Mouse (Mus musculus): ENCODE results near the gene Ugt1a9. TPM values are rescaled to one million over a fixed set of nuclear protein-coding genes. Genes with fewer than 3 reads are reported as not detected.

Gene Ugt1a9
- polyA plus RNA-seq, 2 experiments = 0.21 to 0.34 TPM

DNA sequence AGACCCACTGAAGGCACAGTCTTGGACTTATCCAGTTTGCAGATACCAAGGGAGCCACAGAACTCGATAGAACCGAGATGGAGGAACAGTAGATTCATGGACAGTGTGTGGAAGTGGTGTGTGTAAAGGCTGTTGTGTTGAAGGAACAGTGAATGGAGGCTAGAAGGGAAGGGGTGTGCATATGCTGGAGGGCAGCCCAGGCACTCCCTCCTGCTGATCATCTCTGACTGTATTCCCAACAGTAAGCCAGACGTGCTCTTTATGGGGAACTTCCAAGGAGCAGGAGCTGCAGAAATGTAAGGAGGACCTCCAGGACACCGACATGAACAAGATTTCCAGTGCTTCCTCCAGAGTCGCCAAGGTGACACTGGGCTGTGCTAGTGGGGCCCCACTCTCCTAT lies 179.4 kb downstream of the Ugt1a9 start:
- 60% methylated on average over 5 of the region's 5 CpGs for WGBS (ENCODE audit: insufficient replicate concordance)

DNA sequence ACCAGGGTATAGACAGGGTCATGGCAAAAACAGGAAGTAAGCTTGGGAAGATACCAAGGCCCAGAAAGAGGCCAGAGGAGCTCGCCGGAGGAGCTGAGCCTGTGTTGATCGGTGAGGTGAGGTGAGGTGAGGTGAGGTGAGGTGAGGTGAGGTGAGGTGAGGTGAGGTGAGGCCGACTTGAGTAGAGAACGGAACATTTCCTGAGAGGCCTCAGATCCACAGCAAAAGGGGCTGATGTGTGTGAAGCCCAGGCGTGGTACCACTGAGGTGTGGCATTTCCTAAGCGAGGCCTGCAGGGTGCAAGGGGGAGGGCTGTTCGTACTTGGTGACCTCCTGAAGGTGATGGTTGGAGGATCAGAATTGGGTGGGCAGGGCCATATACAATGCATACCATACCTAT lies 182.5 kb downstream of the Ugt1a9 start:
- H3K9me3 ChIP-seq (ENCODE audit: control insufficient read depth, low read length) = no peaks in the 10 kb centered on the region; the same call in 1 of the 2 replicates
- WGBS (ENCODE audit: insufficient replicate concordance) = 55% methylated on average over 8 of the region's 8 CpGs
- TF ChIP-seq EP300 (IDR thresholded peaks at IDR 0.05; ENCODE audit: low read depth) (no peak), CTCF (IDR thresholded peaks at IDR 0.05; ENCODE audit: low read depth) (no peak)
- H3K36me3 ChIP-seq (replicated peaks; ENCODE audit: control insufficient read depth, insufficient read depth, low read depth) = no peaks in the 10 kb centered on the region
- no peak overlapping the region for H3K27ac ChIP-seq
- no peak overlapping the region for H3K4me3 ChIP-seq (ENCODE audit: insufficient read depth in 1 of 2, low read depth in 2 of 2, low read length in 2 of 2)
- H3K9ac ChIP-seq (replicated peaks) = no peak overlapping the region
- peaks cover 0 to 2% of the 10 kb centered on the region in 2 experiments; a peak in 1 of 4 replicates for H3K4me1 ChIP-seq (replicated peaks; ENCODE audit: control insufficient read depth in 2 of 2, insufficient read depth in 2 of 2, low read length in 1 of 2)
- ATAC-seq (ENCODE audit: insufficient read depth) (no peak), DNase-seq (ENCODE audit: low read depth in 3 of 3, low spot score in 3 of 3) (no peak)
- H3K4me2 ChIP-seq (ENCODE audit: low read depth) = no peak overlapping the region
- H3K27me3 ChIP-seq (ENCODE audit: control insufficient read depth, insufficient read depth, low read length) = no peaks in the 10 kb centered on the region

More for the DNA sequence above, 179.4 kb downstream of the Ugt1a9 start:
- Histone ChIP-seq H3K4me3 (ENCODE audit: insufficient read depth in 1 of 2, low read depth in 2 of 2, low read length in 2 of 2) (no peak overlapping the region), H3K27me3 (ENCODE audit: control insufficient read depth, insufficient read depth, low read length) (no peaks in the 10 kb centered on the region), H3K9ac (replicated peaks) (no peak overlapping the region), H3K9me3 (ENCODE audit: control insufficient read depth, low read length) (peaks cover 3% of the 10 kb centered on the region), H3K36me3 (replicated peaks; ENCODE audit: control insufficient read depth, insufficient read depth, low read depth) (no peaks in the 10 kb centered on the region), H3K4me1 (replicated peaks; ENCODE audit: control insufficient read depth in 2 of 2, insufficient read depth in 2 of 2, low read length in 1 of 2) (peaks cover 0 to 2% of the 10 kb centered on the region in 2 experiments; a peak in 1 of 4 replicates), H3K4me2 (ENCODE audit: low read depth) (no peak overlapping the region), H3K27ac (no peak overlapping the region)
- TF ChIP-seq CTCF (IDR thresholded peaks at IDR 0.05; ENCODE audit: low read depth) (no peak), EP300 (IDR thresholded peaks at IDR 0.05; ENCODE audit: low read depth) (no peak)
- DNase-seq (ENCODE audit: low read depth in 3 of 3, low spot score in 3 of 3) = no peak
- ATAC-seq (ENCODE audit: insufficient read depth) = no peak

DNA sequence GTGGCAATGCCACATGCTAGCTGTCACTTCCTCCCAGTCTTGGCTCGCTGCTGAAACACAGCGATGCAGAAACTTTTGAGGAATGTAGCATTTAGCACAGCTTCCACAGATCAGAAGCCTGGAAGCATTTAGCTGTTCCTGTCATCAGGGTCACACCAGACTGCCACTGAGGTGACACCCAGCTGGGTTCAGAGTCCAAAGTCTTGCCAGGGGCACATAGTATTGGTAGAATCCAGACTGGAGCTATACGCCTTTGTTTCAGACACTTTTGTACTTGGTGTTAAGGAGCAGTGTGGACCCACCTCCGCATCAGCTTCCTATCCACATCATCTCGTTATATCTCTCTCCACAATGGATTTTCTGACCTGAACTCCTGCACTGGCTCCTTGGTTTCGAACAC lies 182.9 kb downstream of the Ugt1a9 start:
- no peak for DNase-seq (ENCODE audit: low read depth in 3 of 3, low spot score in 3 of 3)
- Histone ChIP-seq H3K27me3 (ENCODE audit: control insufficient read depth, insufficient read depth, low read length) (no peaks in the 10 kb centered on the region), H3K4me2 (ENCODE audit: low read depth) (no peak overlapping the region), H3K36me3 (replicated peaks; ENCODE audit: control insufficient read depth, insufficient read depth, low read depth) (no peaks in the 10 kb centered on the region), H3K9ac (replicated peaks) (no peak overlapping the region), H3K27ac (no peak overlapping the region), H3K9me3 (ENCODE audit: control insufficient read depth, low read length) (no peaks in the 10 kb centered on the region; the same call in 1 of the 2 replicates), H3K4me1 (replicated peaks; ENCODE audit: control insufficient read depth in 2 of 2, insufficient read depth in 2 of 2, low read length in 1 of 2) (peaks cover 0 to 2% of the 10 kb centered on the region in 2 experiments; a peak in 1 of 4 replicates), H3K4me3 (ENCODE audit: insufficient read depth in 1 of 2, low read depth in 2 of 2, low read length in 2 of 2) (no peak overlapping the region)
- TF ChIP-seq EP300 (IDR thresholded peaks at IDR 0.05; ENCODE audit: low read depth) (no peak), CTCF (IDR thresholded peaks at IDR 0.05; ENCODE audit: low read depth) (no peak)
- 57% methylated on average over 6 of the region's 6 CpGs for WGBS (ENCODE audit: insufficient replicate concordance)
- peak; percentile 7; the same call in 1 of the 2 replicates for ATAC-seq (ENCODE audit: insufficient read depth)

DNA sequence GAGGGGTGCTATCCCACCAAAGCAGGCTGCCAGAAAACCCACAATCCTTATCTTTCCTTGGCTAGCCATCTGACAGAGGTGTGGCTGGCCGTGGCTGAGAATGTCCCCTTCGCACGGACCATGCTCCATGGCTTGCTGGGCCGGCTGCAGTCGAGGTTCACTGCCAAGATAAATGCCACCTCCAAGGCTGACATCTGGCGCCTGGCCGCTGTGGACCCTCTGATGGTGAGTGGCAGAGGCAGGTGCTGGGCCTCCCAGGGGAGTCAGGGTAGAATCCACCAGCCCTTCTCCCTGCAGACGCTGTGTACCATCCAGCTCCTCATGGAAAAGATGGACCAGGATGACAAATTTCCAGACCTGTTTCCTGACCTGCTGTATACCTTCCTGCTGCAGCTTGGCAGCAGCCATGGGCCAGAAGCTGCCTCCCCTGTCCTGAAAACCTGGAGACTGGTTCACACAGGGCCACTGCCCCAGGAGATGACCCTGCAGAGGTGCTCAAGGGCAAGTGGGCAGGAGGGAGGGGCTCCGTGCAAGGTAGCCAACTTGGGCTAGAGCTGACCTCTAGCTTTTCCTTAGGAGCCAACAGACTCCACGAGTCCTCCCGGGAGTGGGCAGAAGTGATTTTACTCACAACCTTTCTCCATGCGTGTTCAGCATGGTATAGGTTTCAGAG lies 184.3 kb downstream of the Ugt1a9 start:
- no peaks in the 10 kb centered on the region for H3K36me3 ChIP-seq (replicated peaks; ENCODE audit: control insufficient read depth, insufficient read depth, low read depth)
- H3K9me3 ChIP-seq (ENCODE audit: control insufficient read depth, low read length) = no peaks in the 10 kb centered on the region; the same call in 1 of the 2 replicates
- no peak for ATAC-seq (ENCODE audit: insufficient read depth)

DNA sequence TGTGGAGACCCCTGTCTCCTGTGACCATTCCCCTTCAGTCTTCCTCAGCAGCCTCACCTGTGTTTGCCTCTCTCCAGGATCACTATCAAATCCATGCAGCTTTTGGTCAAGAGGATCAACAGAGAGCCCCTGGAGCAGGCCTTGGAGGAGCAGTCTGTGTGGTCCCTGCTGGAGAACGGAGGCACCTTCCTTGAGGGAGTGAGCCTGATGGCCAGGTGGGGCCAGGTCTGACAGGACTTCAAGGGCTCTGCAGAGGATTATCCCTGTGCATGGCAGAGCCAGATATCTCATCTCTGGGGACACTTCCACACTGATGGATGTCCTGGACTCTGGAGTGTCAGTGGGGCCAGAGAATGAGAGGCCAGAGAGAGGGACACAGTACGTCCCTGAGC lies 184.9 kb downstream of the Ugt1a9 start:
- WGBS (ENCODE audit: insufficient replicate concordance) = 45% methylated on average over 2 of the region's 2 CpGs
- Histone ChIP-seq H3K9me3 (ENCODE audit: control insufficient read depth, low read length) (no peaks in the 10 kb centered on the region; the same call in 1 of the 2 replicates), H3K4me2 (ENCODE audit: low read depth) (no peak overlapping the region), H3K36me3 (replicated peaks; ENCODE audit: control insufficient read depth, insufficient read depth, low read depth) (no peaks in the 10 kb centered on the region), H3K27me3 (ENCODE audit: control insufficient read depth, insufficient read depth, low read length) (no peaks in the 10 kb centered on the region), H3K27ac (no peak overlapping the region), H3K4me1 (replicated peaks; ENCODE audit: control insufficient read depth in 2 of 2, insufficient read depth in 2 of 2, low read length in 1 of 2) (peaks cover 6 to 17% of the 10 kb centered on the region in 2 experiments; a peak in 3 of 4 replicates), H3K4me3 (ENCODE audit: insufficient read depth in 1 of 2, low read depth in 2 of 2, low read length in 2 of 2) (no peak overlapping the region), H3K9ac (replicated peaks) (no peak overlapping the region)
- TF ChIP-seq CTCF (IDR thresholded peaks at IDR 0.05; ENCODE audit: low read depth) (no peak), EP300 (IDR thresholded peaks at IDR 0.05; ENCODE audit: low read depth) (no peak)
- no peak for ATAC-seq (ENCODE audit: insufficient read depth)
- DNase-seq (ENCODE audit: low read depth in 3 of 3, low spot score in 3 of 3) = no peak

More for the DNA sequence above, 184.3 kb downstream of the Ugt1a9 start:
- no peaks in the 10 kb centered on the region for H3K27me3 ChIP-seq (ENCODE audit: control insufficient read depth, insufficient read depth, low read length)
- peaks cover under 1 to 12% of the 10 kb centered on the region in 2 experiments; a peak in 2 of 4 replicates for H3K4me1 ChIP-seq (replicated peaks; ENCODE audit: control insufficient read depth in 2 of 2, insufficient read depth in 2 of 2, low read length in 1 of 2)
- no peak overlapping the region for H3K9ac ChIP-seq (replicated peaks)
- no peak overlapping the region for H3K4me2 ChIP-seq (ENCODE audit: low read depth)
- DNase-seq (ENCODE audit: low read depth in 3 of 3, low spot score in 3 of 3) = no peak
- no peak overlapping the region for H3K4me3 ChIP-seq (ENCODE audit: insufficient read depth in 1 of 2, low read depth in 2 of 2, low read length in 2 of 2)
- H3K27ac ChIP-seq = no peak overlapping the region
- 62% methylated on average over 12 of the region's 12 CpGs for WGBS (ENCODE audit: insufficient replicate concordance)
- TF ChIP-seq CTCF (IDR thresholded peaks at IDR 0.05; ENCODE audit: low read depth) (no peak), EP300 (IDR thresholded peaks at IDR 0.05; ENCODE audit: low read depth) (no peak)

All from liver, embryonic 14.5 days (tissue).